Mouse (Mus musculus) C2C12 (cell line): ENCODE results near the gene Abcb1b. TPM values are rescaled to one million over a fixed set of nuclear protein-coding genes. Genes with fewer than 3 reads are reported as not detected.
"Not testable (repeated sequence)": the region's sequence is repeated elsewhere in the genome, so short reads cannot be mapped to it uniquely, and the experiment has no call there.

Source experiments
- H3K27me3 ChIP-seq: one replicate; pipeline ENCODE4 v1.6.1; 2011; ENCODE audit not compliant: control insufficient read depth, insufficient read depth, insufficient read length
- H3K36me3 ChIP-seq: one replicate; pipeline ENCODE4 v1.6.1; 2011; ENCODE audit not compliant: control insufficient read depth, insufficient read depth
- H3K4me3 ChIP-seq: one replicate; pipeline ENCODE4 v1.5.1; 2011; ENCODE audit warnings: mild to moderate bottlenecking, control low read depth; ENCODE audit not compliant: poor library complexity, insufficient read depth, severe bottlenecking
- H3K79me2 ChIP-seq: one replicate; pipeline ENCODE4 v1.6.1; 2011; ENCODE audit not compliant: control insufficient read depth, insufficient read depth
- H3K79me3 ChIP-seq: one replicate; pipeline ENCODE4 v1.6.1; 2011; ENCODE audit warnings: low read depth, control low read depth
- H3ac ChIP-seq: one replicate; pipeline ENCODE3; 2011; ENCODE audit warnings: low read depth; ENCODE audit not compliant: control insufficient read depth, insufficient read length
- CEBPB ChIP-seq: IDR thresholded peaks from one replicate; pipeline ENCODE4 v1.6.1; 2011; ENCODE audit warnings: low read depth, mild to moderate bottlenecking, control low read depth, moderate library complexity
- CTCF ChIP-seq: IDR thresholded peaks from one replicate; pipeline ENCODE4 v1.5.1; 2011; ENCODE audit not compliant: control insufficient read depth, insufficient read depth, insufficient read length
- FOSL1 ChIP-seq: IDR thresholded peaks from one replicate; pipeline ENCODE4 v1.8.0; 2011; ENCODE audit warnings: mild to moderate bottlenecking, low read length; ENCODE audit not compliant: poor library complexity, insufficient read depth, severe bottlenecking
- MAX ChIP-seq: IDR thresholded peaks from one replicate; pipeline ENCODE4 v1.6.1; 2011; ENCODE audit warnings: mild to moderate bottlenecking, control low read depth
- MYOD1 ChIP-seq: IDR thresholded peaks from one replicate; pipeline ENCODE4 v1.6.1; 2011; ENCODE audit warnings: low read depth; ENCODE audit not compliant: control insufficient read depth, insufficient read length
- MYOG ChIP-seq: IDR thresholded peaks from one replicate; pipeline ENCODE4 v1.6.1; 2011; ENCODE audit not compliant: control insufficient read depth, insufficient read length; ENCODE audit errors: extremely low read depth
- USF1 ChIP-seq: IDR thresholded peaks from one replicate; pipeline ENCODE4 v1.6.1; 2011; ENCODE audit warnings: low read depth, mild to moderate bottlenecking, control low read depth, moderate library complexity
- polyA plus RNA-seq: library from polyadenylated mRNA; unstranded; fragments of >200 nt; fragmentation: generic; extraction: Trizol; gene quantifications from one replicate; pipeline ENCODE4 v1.2.1, GENCODE M21; 2012; ENCODE audit warnings: missing spikeins

The Abcb1b gene
- polyA plus RNA-seq, 1 experiment: 10.6 TPM

DNA sequence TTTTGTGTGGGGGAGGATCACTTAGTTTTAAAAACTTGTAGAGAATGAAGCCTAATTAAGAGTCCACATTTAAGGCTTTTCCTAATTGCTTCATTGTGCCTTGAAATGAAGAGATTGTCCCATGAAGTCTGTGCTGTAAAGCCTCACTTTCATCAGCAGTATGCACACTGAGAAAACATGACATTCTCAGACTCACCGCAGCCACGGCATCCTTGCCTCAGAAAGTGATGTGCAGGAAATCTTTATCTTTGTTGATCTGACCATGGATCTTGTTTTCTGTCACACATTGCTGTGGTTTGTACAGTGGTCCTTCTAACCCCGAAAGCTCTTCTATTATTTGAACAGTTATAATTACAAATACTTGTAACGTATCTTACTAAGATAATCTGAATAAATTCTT lies 41.7 kb downstream of the Abcb1b start:
- no peak overlapping the region for H3K4me3 ChIP-seq
- no peak overlapping the region for H3ac ChIP-seq
- no peaks in the 10 kb centered on the region for H3K79me3 ChIP-seq
- TF ChIP-seq USF1 (no peak), FOSL1 (no peak), MYOD1 (no peak), CEBPB (no peak), MYOG (no peak), MAX (no peak), CTCF (no peak)
- H3K79me2 ChIP-seq: no peaks in the 10 kb centered on the region
- peaks cover 33% of the 10 kb centered on the region for H3K36me3 ChIP-seq
- H3K27me3 ChIP-seq: no peaks in the 10 kb centered on the region

DNA sequence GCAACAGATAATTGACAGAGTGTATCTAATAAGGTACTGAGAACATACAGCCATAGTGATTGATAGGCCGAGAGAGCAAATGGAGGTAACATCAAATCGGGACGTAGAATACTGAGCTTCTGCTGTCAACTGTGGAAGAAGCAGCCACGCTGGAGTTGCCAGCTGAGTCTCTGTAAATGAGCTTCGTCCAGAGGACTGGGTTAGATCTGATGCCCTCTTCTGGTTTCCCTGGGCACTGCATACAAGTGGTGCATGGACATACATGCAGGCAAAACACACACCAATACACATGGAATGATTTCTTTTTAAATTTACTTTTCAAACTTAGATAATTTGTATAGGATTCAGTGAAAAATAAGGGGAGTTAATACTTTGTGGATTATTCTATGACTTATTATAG lies 42.9 kb downstream of the Abcb1b start:
- H3K79me2 ChIP-seq: no peaks in the 10 kb centered on the region
- H3K36me3 ChIP-seq: peaks cover 24% of the 10 kb centered on the region
- no peak overlapping the region for H3K4me3 ChIP-seq
- no peaks in the 10 kb centered on the region for H3K79me3 ChIP-seq
- TF ChIP-seq MYOD1 (no peak), CTCF (peak; percentile 15)
- no peaks in the 10 kb centered on the region for H3K27me3 ChIP-seq
- H3ac ChIP-seq: no peak overlapping the region

DNA sequence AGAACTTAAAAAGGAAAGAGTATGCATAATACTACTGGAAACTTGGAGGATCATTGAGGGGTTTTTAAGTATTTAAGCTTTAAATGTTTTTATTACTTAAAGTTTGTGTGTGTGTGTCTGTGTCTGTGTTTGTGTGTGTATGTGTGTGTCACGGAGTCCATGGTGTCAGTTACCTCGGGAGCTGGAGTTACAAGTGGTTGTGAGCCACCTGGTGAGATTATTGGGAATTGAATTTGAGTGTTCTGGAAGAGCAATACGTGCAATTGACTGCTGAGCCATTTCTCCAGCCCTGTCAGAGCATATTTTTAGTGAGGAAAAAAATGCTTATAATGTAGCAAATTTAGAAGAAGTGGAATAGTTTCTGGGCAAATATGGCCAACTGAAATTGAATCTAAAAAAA lies 44.9 kb downstream of the Abcb1b start:
- no peaks in the 10 kb centered on the region for H3K79me3 ChIP-seq
- peaks cover 24% of the 10 kb centered on the region for H3K36me3 ChIP-seq
- no peaks in the 10 kb centered on the region for H3K79me2 ChIP-seq
- H3K4me3 ChIP-seq: no peak overlapping the region
- H3K27me3 ChIP-seq: no peaks in the 10 kb centered on the region
- no peak for TF ChIP-seq CEBPB
- TF ChIP-seq MAX: no peak
- no peak for TF ChIP-seq MYOD1
- no peak for TF ChIP-seq CTCF
- no peak for TF ChIP-seq MYOG
- TF ChIP-seq FOSL1: no peak
- TF ChIP-seq USF1: no peak
- no peak overlapping the region for H3ac ChIP-seq

DNA sequence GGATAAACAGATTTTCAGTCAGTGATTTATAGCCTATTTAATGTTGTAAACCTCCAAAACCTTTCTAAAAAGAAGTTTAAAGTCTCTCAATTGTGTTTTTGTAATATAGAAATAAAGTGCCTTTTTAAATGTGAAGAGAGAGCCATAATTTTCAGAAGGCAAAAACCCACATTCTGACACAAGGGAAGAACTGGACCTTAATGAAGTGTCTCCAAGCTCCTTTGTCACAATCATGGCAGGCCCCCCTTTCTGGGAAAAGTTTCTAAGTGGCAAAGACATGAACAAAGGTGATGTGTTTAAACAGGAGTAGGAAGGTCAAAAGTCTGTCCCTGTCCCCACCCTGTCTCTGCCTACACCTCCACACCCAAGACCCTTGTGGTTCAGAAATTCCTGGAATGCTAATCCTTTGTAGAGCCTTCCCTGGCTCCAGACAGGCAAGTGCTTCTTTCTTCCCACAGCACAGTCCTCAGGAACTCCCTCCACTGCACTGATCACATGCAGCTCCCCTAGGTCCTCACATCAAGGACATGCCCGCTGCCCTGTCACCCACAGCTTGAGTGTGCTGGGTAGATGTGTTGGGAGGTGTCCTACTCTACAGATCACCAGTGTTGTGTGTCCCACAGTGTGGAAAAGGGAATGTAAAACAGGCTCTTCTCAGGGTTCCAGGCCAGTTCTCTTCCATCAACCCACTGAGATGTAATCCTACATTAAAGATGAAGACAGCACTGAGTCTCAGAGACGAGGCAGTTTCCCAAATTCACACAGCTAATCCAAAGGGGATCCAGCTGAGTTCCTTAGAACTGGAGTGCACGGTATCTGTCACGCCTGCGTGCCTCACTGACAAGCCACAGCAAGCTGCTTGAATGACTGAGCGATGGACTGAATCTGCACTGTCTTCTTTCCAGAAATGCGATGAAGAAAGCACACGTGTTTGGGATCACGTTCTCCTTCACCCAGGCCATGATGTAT lies 50.9 kb downstream of the Abcb1b start:
- H3K4me3 ChIP-seq, H3ac ChIP-seq, H3K79me2 ChIP-seq, H3K27me3 ChIP-seq, H3K79me3 ChIP-seq: not testable (repeated sequence)
- peaks cover 41% of the 10 kb centered on the region for H3K36me3 ChIP-seq

DNA sequence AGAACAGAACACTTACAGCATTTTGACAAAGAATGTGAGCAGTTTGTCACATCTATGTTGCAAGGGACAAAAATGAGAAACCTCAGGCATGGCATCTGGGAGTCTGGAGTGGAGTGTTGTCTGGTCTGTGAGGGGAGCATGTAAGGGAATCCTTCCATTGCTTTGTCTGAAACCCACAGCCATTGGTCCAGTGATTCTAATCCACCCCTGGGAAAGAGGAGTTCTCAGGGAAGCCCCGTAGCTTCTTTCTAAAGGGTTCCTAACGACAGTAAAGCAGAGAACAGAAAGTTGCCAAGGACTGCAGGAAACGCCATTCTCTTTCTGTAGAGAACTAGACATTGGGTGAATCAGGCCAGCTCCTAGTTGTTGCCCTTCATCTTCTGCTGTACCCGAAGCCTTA lies 52.9 kb downstream of the Abcb1b start:
- Histone ChIP-seq H3K27me3 (no peaks in the 10 kb centered on the region), H3K79me2 (no peaks in the 10 kb centered on the region), H3K4me3 (no peak overlapping the region), H3ac (no peak overlapping the region), H3K79me3 (no peaks in the 10 kb centered on the region), H3K36me3 (peaks cover 56% of the 10 kb centered on the region)
- TF ChIP-seq MAX (no peak), MYOG (no peak)

DNA sequence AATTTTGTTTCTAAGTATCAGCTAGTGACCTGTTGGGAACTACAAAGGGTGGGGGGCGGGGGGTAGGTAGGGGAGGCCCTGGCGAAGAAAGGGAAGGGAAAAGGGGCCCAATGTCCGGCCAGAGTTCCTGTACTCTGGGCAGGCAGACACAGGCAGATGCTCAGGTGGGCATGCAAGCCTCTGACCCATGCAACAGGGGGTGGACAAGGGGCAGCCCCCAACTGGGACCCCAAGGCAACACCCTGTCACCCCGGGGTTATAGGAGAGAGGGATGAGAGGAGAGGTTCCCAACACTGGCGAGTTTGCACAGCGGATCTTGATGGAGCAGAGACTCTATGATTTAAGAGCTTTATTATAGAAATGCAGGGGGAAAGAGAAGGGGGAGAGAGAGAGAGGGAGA lies 59.3 kb downstream of the Abcb1b start:
- Histone ChIP-seq H3ac (no peak overlapping the region), H3K79me3 (no peaks in the 10 kb centered on the region), H3K27me3 (no peaks in the 10 kb centered on the region), H3K79me2 (no peaks in the 10 kb centered on the region), H3K4me3 (no peak overlapping the region), H3K36me3 (peaks cover 22% of the 10 kb centered on the region)
- TF ChIP-seq MYOG (no peak), MAX (no peak), FOSL1 (no peak), CEBPB (no peak), MYOD1 (no peak), CTCF (no peak), USF1 (no peak)

DNA sequence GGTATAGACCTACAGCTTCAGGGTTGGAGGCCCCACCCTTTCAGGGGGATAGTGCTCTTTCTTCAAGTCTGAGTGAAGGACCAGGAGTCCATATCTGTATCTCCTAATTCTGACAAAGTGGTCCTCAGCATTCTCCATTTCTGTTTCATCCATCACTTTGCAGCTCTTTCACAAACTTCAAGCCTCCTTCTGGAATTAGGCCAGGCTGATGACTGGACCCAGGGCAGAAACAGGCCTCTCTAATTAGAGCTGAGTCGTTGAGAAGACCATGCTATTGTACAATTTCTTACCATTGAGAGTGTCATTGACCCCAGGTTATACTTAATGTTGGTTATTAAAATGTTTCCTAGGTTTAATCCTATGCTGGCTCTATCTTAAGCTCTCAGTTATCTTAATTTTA lies 63.9 kb downstream of the Abcb1b start:
- H3K79me3 ChIP-seq: no peaks in the 10 kb centered on the region
- TF ChIP-seq MYOG (no peak), CEBPB (no peak), USF1 (no peak), MAX (no peak), FOSL1 (no peak), CTCF (no peak)

More for the DNA sequence above, 63.9 kb downstream of the Abcb1b start:
- no peak overlapping the region for H3K4me3 ChIP-seq
- H3K27me3 ChIP-seq: no peaks in the 10 kb centered on the region
- no peaks in the 10 kb centered on the region for H3K79me2 ChIP-seq
- no peak overlapping the region for H3ac ChIP-seq
- peaks cover 4% of the 10 kb centered on the region for H3K36me3 ChIP-seq
